Mouse (Mus musculus) testis, adult 2 months (tissue): ENCODE results near the gene Mmp1b. TPM values are rescaled to one million over a fixed set of nuclear protein-coding genes. Genes with fewer than 3 reads are reported as not detected.
"Not testable (repeated sequence)": the region's sequence is repeated elsewhere in the genome, so short reads cannot be mapped to it uniquely, and the experiment has no call there.

Experiments
- H3K27ac ChIP-seq: fragments of 200-500 bp; 2 replicates; pipeline ENCODE4 v1.5.1; 2012; ENCODE audit warnings: low read depth, low read length; ENCODE audit not compliant: control insufficient read depth, insufficient read depth
- H3K27me3 ChIP-seq: fragments of 200-500 bp; 2 replicates; pipeline ENCODE4 v1.6.1; 2012; ENCODE audit warnings: mild to moderate bottlenecking, low read length, moderate library complexity; ENCODE audit not compliant: control insufficient read depth, insufficient read depth
- H3K36me3 ChIP-seq: fragments of 200-500 bp; 2 replicates; pipeline ENCODE4 v1.6.1; 2012; ENCODE audit warnings: mild to moderate bottlenecking, low read length; ENCODE audit not compliant: control insufficient read depth, insufficient read depth
- H3K4me1 ChIP-seq: fragments of 200-500 bp; 2 replicates; pipeline ENCODE4 v1.6.1; 2012; ENCODE audit warnings: low read length; ENCODE audit not compliant: control insufficient read depth, insufficient read depth
- H3K4me3 ChIP-seq: fragments of 200-500 bp; 2 replicates; pipeline ENCODE4 v1.5.1; 2012; ENCODE audit warnings: low read depth, mild to moderate bottlenecking, low read length, moderate library complexity, mixed read lengths; ENCODE audit not compliant: control insufficient read depth
- CTCF ChIP-seq: fragments of 200-500 bp; IDR thresholded peaks from 2 replicates; pipeline ENCODE4 v1.5.1; 2012; ENCODE audit warnings: low read depth, mild to moderate bottlenecking, inconsistent platforms, low read length, moderate library complexity; ENCODE audit not compliant: control insufficient read depth, insufficient read depth, insufficient replicate concordance
- POLR2A ChIP-seq: fragments of 200-500 bp; IDR thresholded peaks from 2 replicates; pipeline ENCODE4 v1.6.1; 2012; ENCODE audit warnings: low read depth, mild to moderate bottlenecking, inconsistent platforms, low read length, moderate library complexity; ENCODE audit not compliant: control insufficient read depth
- polyA plus RNA-seq: library from polyadenylated mRNA; depleted of rRNA; stranded (reverse); fragments of >200 nt; gene quantifications from 2 replicates; pipeline ENCODE4 v1.2.3, GENCODE M21; 2012; rRNA removed

The Mmp1b gene
- not detected in 2 replicates for polyA plus RNA-seq

DNA sequence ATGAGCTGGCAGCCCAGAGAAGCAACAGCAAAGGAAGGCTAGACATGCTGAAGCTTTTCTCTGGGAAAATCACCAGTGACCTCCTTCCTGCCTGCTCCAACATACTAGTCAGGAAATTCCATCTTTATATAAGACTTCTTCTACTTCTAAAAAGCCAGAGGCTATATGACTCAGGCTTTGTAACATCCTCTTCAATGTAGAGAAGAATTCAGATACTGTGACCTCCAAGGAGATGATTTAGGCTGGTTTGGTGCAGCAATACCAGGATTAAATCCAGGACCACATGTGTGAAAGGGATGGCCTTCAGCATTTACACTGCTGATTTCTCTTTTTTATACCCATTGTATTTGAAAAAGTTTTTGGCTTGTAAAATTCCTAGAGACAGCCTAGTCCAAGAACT, at the start of gene Mmp1b:
Gene Mmp1b, minus strand, starts transcription at position 101 of the 400 bp plus-strand sequence.
- Histone ChIP-seq H3K27me3 (no peaks in the 10 kb centered on the region), H3K4me1 (no peaks in the 10 kb centered on the region), H3K36me3 (no peaks in the 10 kb centered on the region), H3K4me3 (no peak within 1 kb of the TSS), H3K27ac (no peak within 1 kb of the TSS)
- TF ChIP-seq POLR2A (no peak), CTCF (no peak)

- not testable (repeated sequence) for H3K27ac ChIP-seq, H3K4me3 ChIP-seq, H3K27me3 ChIP-seq, H3K4me1 ChIP-seq, H3K36me3 ChIP-seq
Observed at GRCm38 (mm10) chr9:7396556-7396955, 8.7 kb upstream of the Mmp1b start.

DNA sequence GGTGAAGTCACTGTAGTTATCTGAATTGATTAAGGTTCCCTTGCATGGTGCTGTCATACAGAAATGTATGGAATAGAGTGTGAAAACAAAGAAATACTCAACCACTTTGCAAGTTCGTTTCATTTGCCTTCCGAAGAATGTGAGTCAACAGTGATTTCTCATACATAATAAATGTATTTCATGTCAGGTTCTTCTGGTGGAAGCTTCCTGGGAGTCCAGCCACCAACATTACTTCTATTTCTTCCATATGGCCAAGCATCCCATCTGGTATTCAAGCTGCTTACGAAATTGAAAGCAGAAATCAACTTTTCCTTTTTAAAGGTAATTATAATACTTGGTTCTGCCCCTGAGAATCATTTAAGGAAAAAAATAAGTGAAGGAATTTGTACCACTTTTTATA, 33.3 kb downstream of the Mmp1b start:
- no peaks in the 10 kb centered on the region for H3K36me3 ChIP-seq
- H3K4me3 ChIP-seq = no peak overlapping the region
- no peak overlapping the region for H3K27ac ChIP-seq
- no peaks in the 10 kb centered on the region for H3K27me3 ChIP-seq
- H3K4me1 ChIP-seq = no peaks in the 10 kb centered on the region
- no peak for TF ChIP-seq CTCF
- no peak for TF ChIP-seq POLR2A

GRCm38 (mm10) chr9:7345513-7345912, 42.3 kb downstream of the Mmp1b start:
- Histone ChIP-seq H3K36me3 (no peaks in the 10 kb centered on the region), H3K27ac (no peak overlapping the region), H3K4me1 (no peaks in the 10 kb centered on the region), H3K4me3 (no peak overlapping the region), H3K27me3 (no peaks in the 10 kb centered on the region)
- TF ChIP-seq POLR2A (no peak), CTCF (no peak)

DNA sequence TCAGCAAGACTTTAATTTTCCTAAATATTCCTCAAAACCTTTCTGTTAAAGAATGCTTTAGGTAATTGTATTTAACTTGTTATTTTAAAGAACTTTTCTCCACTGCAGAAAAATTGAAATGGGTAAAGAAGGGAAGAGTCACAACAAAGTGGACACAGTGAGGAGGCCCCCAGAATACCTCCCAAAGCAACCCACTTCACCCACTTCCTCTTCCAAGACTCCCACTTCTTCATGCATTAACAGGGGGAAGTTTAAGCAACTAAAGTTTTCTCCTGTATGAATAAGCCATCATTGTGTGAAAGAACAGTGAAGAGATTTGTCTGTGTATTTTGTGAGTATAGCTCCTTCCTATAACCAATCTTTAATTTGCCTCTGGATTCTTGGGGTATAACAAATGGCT, 43.7 kb downstream of the Mmp1b start, which contains the start of gene Mmp12:
Gene Mmp12, plus strand, starts transcription at position 275 of the 400 bp plus-strand sequence.
- Histone ChIP-seq H3K36me3 (no peaks in the 10 kb centered on the region), H3K4me1 (no peaks in the 10 kb centered on the region), H3K27ac (no peak within 1 kb of the TSS), H3K4me3 (no peak within 1 kb of the TSS), H3K27me3 (no peaks in the 10 kb centered on the region)
- TF ChIP-seq CTCF (no peak), POLR2A (no peak)

GRCm38 (mm10) chr9:7336740-7337483, 50.9 kb downstream of the Mmp1b start:
- no peak overlapping the region for H3K27ac ChIP-seq
- H3K36me3 ChIP-seq = no peaks in the 10 kb centered on the region
- no peaks in the 10 kb centered on the region for H3K4me1 ChIP-seq
- H3K27me3 ChIP-seq = no peaks in the 10 kb centered on the region
- no peak overlapping the region for H3K4me3 ChIP-seq
- TF ChIP-seq POLR2A (no peak), CTCF (no peak)

DNA sequence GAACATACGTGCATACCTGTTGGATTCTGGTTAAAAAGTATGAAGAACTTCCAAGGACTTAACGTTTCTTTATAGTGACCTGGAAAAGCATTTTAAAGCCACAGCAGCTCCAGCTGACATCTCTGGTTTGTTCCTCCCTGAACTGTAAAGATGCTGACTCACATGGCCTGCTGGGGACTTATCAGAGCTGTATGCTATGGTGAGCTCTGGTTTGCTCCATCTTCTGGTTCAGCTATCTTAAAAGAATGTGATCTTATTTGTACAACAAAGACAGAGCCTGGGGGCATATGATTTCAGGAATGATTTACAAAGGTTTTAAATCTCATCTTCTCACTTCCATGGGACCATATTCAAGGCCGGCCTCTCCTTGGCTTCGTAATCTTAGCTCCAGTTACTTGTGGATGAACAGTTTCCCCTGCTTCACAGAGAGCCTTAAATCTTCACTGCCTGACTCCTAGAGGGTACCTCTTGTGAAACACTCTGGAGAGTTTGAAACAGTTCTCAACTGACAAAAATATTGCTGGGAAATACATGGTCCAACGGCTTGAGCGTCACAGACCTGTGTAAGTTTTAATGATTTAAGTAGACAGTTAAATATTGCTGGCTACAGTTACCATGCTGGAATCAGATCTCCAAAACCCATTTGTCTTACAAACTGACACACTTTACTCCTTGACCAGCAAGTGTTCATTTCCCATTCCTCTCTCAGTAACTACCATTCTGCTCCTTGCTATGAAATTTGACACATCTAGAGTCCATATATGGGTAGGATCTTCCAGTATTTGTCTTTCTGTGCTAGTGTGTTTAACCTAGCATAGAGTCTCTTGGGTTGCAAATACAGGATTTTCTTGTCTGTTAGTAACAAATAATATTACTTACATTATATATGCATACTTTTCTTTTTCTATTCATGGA, 51.8 kb downstream of the Mmp1b start:
- Histone ChIP-seq H3K27ac (no peak overlapping the region), H3K27me3 (no peaks in the 10 kb centered on the region), H3K4me1 (no peaks in the 10 kb centered on the region), H3K4me3 (no peak overlapping the region), H3K36me3 (no peaks in the 10 kb centered on the region)
- TF ChIP-seq POLR2A (no peak), CTCF (no peak)

- Histone ChIP-seq H3K27ac (no peak overlapping the region), H3K27me3 (no peaks in the 10 kb centered on the region), H3K4me3 (no peak overlapping the region)
Observed at GRCm38 (mm10) chr9:7331847-7332246, 56.0 kb downstream of the Mmp1b start.

More at GRCm38 (mm10) chr9:7331847-7332246, 56.0 kb downstream of the Mmp1b start:
- no peaks in the 10 kb centered on the region for H3K36me3 ChIP-seq
- TF ChIP-seq CTCF = no peak
- TF ChIP-seq POLR2A = no peak
- no peaks in the 10 kb centered on the region for H3K4me1 ChIP-seq

Other genes with a start within 250 kb of the Mmp1b start
- gene Dync2h1, start 203.6 kb downstream of the Mmp1b start, polyA plus RNA-seq = 10.4 and 12.9 TPM in 2 replicates
- gene Dcun1d5, start 203.5 kb downstream of the Mmp1b start, polyA plus RNA-seq = 24.1 and 26.4 TPM in 2 replicates
- gene Mmp13, start 115.5 kb downstream of the Mmp1b start, polyA plus RNA-seq = not detected in 2 replicates
- not detected in 2 replicates for gene Mmp12, start 43.7 kb downstream of the Mmp1b start, polyA plus RNA-seq
- gene Mmp3, start 57.8 kb upstream of the Mmp1b start, polyA plus RNA-seq = not detected in 2 replicates
- not detected in 2 replicates for gene Mmp10, start 114.3 kb upstream of the Mmp1b start, polyA plus RNA-seq
- not detected in 2 replicates for gene Mmp8, start 170.4 kb upstream of the Mmp1b start, polyA plus RNA-seq
- not detected in 2 replicates for gene Mmp27, start 183.3 kb upstream of the Mmp1b start, polyA plus RNA-seq
- 0.02 TPM in 1 of 2 replicates, not detected in the other for gene Mmp20, start 240.2 kb upstream of the Mmp1b start, polyA plus RNA-seq